Mouse (Mus musculus) lung, embryonic 15.5 days (tissue): ENCODE measurements at regions not wholly inside any gene's neighbourhood (a gene's known extent, or its start where the extent isn't known, plus 50 kb on each side); places are given as distances from the start of the nearest gene placed in this dataset.
"Not testable (repeated sequence)": the region's sequence is repeated elsewhere in the genome, so short reads cannot be mapped to it uniquely, and the experiment has no call there.

ENCODE experiments used
- ATAC-seq: fragments of 200-750 bp; cut with Nextera tagmentation; 2 replicates; pipeline ENCODE4 v1.8.0; 2017; ENCODE audit warnings: moderate number of reproducible peaks, borderline replicate concordance; ENCODE audit not compliant: low FRiP score, low TSS enrichment; ENCODE audit errors: extremely low read depth
- H3K27ac ChIP-seq: fragments of 300-500 bp; sonication (generic); 2 replicates; pipeline ENCODE4 v1.5.1; 2015; ENCODE audit warnings: moderate library complexity, mild to moderate bottlenecking, inconsistent platforms
- H3K27me3 ChIP-seq: fragments of 300-500 bp; sonication (generic); 2 replicates; pipeline ENCODE4 v1.6.1; 2015; ENCODE audit warnings: inconsistent platforms
- H3K36me3 ChIP-seq: fragments of 300-500 bp; sonication (generic); 2 replicates; pipeline ENCODE4 v1.6.1; 2015; ENCODE audit warnings: inconsistent platforms
- H3K4me1 ChIP-seq: fragments of 300-500 bp; sonication (generic); 2 replicates; pipeline ENCODE4 v1.6.1; 2015; ENCODE audit warnings: inconsistent platforms
- H3K4me2 ChIP-seq: fragments of 300-500 bp; sonication (generic); 2 replicates; pipeline ENCODE4 v1.6.1; 2015; ENCODE audit warnings: inconsistent platforms, mild to moderate bottlenecking, moderate library complexity
- H3K4me3 ChIP-seq: fragments of 300-500 bp; sonication (generic); 2 replicates; pipeline ENCODE4 v1.5.1; 2015; ENCODE audit warnings: mild to moderate bottlenecking, inconsistent platforms
- H3K9ac ChIP-seq: fragments of 300-500 bp; sonication (generic); 2 replicates; pipeline ENCODE4 v1.6.1; 2015; ENCODE audit warnings: inconsistent platforms
- H3K9me3 ChIP-seq: fragments of 300-500 bp; sonication (generic); 2 replicates; pipeline ENCODE4 v1.6.1; 2016; ENCODE audit warnings: inconsistent platforms
- WGBS: fragments of 180-500 bp; shearing (Covaris S2); methylation state at CpG from one replicate; pipeline ENCODE4 v1.1.7; 2015; 5-methylcytosine and 5-hydroxymethylcytosine counted together

GRCm38 (mm10) chr1:41909799-41910198 is 785.8 kb upstream of the Pou3f3 start:
- 78% methylated on average over 5 of the region's 5 CpGs for WGBS
- ATAC-seq: no peak
- H3K4me2 ChIP-seq: no peak overlapping the region
- H3K9me3 ChIP-seq: no peaks in the 10 kb centered on the region
- no peaks in the 10 kb centered on the region for H3K27me3 ChIP-seq
- no peak overlapping the region for H3K27ac ChIP-seq
- no peak overlapping the region for H3K4me3 ChIP-seq
- H3K4me1 ChIP-seq: no peaks in the 10 kb centered on the region
- H3K9ac ChIP-seq: no peak overlapping the region
- H3K36me3 ChIP-seq: no peaks in the 10 kb centered on the region

- H3K9me3 ChIP-seq: no peaks in the 10 kb centered on the region
- no peak overlapping the region for H3K27ac ChIP-seq
- H3K36me3 ChIP-seq: no peaks in the 10 kb centered on the region
- H3K4me2 ChIP-seq: no peak overlapping the region
- WGBS: 28% methylated on average over 4 of the region's 4 CpGs
- H3K4me1 ChIP-seq: 0 out of 2 replicates have a peak, but pooled peaks cover 6% of the 10 kb centered on the region
- no peak overlapping the region for H3K4me3 ChIP-seq
- no peaks in the 10 kb centered on the region for H3K27me3 ChIP-seq
- H3K9ac ChIP-seq: no peak overlapping the region
- ATAC-seq: peak; percentile 46; the same call in 1 of the 2 replicates
Observed at GRCm38 (mm10) chr1:41916730-41917347, 778.7 kb upstream of the Pou3f3 start.

GRCm38 (mm10) chr1:41917807-41918206 is 777.8 kb upstream of the Pou3f3 start:
- ATAC-seq, H3K4me1 ChIP-seq, H3K9ac ChIP-seq, H3K9me3 ChIP-seq, H3K27me3 ChIP-seq, H3K4me2 ChIP-seq, H3K27ac ChIP-seq, H3K36me3 ChIP-seq, H3K4me3 ChIP-seq: not testable (repeated sequence)
- WGBS: 74% methylated on average over 5 of the region's 5 CpGs

GRCm38 (mm10) chr1:41918394-41919262 is 776.9 kb upstream of the Pou3f3 start:
- ATAC-seq: no peak
- Histone ChIP-seq H3K9me3 (no peaks in the 10 kb centered on the region), H3K9ac (no peak overlapping the region), H3K4me2 (no peak overlapping the region), H3K4me1 (0 out of 2 replicates have a peak, but pooled peaks cover 6% of the 10 kb centered on the region), H3K27ac (no peak overlapping the region), H3K4me3 (no peak overlapping the region), H3K36me3 (no peaks in the 10 kb centered on the region), H3K27me3 (no peaks in the 10 kb centered on the region)
- WGBS: 39% methylated on average over 11 of the region's 11 CpGs

GRCm38 (mm10) chr1:41933777-41934176 is 761.8 kb upstream of the Pou3f3 start:
- Histone ChIP-seq H3K9me3 (no peaks in the 10 kb centered on the region), H3K27ac (no peak overlapping the region), H3K27me3 (no peaks in the 10 kb centered on the region), H3K4me1 (no peaks in the 10 kb centered on the region), H3K36me3 (no peaks in the 10 kb centered on the region), H3K9ac (no peak overlapping the region), H3K4me2 (no peak overlapping the region), H3K4me3 (no peak overlapping the region)
- no peak for ATAC-seq
- 14% methylated on average over 1 of the region's 1 CpGs for whole genome bisulfite sequencing

GRCm38 (mm10) chr1:41935912-41936478 is 759.6 kb upstream of the Pou3f3 start:
- Histone ChIP-seq H3K4me2 (no peak overlapping the region), H3K27me3 (no peaks in the 10 kb centered on the region), H3K9ac (no peak overlapping the region), H3K9me3 (no peaks in the 10 kb centered on the region), H3K4me3 (no peak overlapping the region), H3K36me3 (no peaks in the 10 kb centered on the region), H3K4me1 (no peaks in the 10 kb centered on the region), H3K27ac (no peak overlapping the region)
- ATAC-seq: no peak
- WGBS: 87% methylated on average over 7 of the region's 7 CpGs

GRCm38 (mm10) chr1:41960982-41961381 is 734.6 kb upstream of the Pou3f3 start:
- Histone ChIP-seq H3K27me3 (no peaks in the 10 kb centered on the region), H3K4me2 (no peak overlapping the region), H3K9ac (no peak overlapping the region), H3K4me1 (no peaks in the 10 kb centered on the region), H3K4me3 (no peak overlapping the region), H3K27ac (no peak overlapping the region), H3K36me3 (no peaks in the 10 kb centered on the region), H3K9me3 (no peaks in the 10 kb centered on the region)
- 51% methylated on average over 2 of the region's 2 CpGs for WGBS
- no peak for ATAC-seq

- Histone ChIP-seq H3K27ac (no peak overlapping the region), H3K9ac (no peak overlapping the region), H3K36me3 (no peaks in the 10 kb centered on the region), H3K27me3 (no peaks in the 10 kb centered on the region), H3K4me3 (no peak overlapping the region), H3K9me3 (no peaks in the 10 kb centered on the region), H3K4me1 (no peaks in the 10 kb centered on the region), H3K4me2 (no peak overlapping the region)
- ATAC-seq: no peak
- 82% methylated on average over 5 of the region's 5 CpGs for WGBS
Observed at GRCm38 (mm10) chr1:41981545-41981944, 714.0 kb upstream of the Pou3f3 start.

GRCm38 (mm10) chr1:42006235-42006634 is 689.3 kb upstream of the Pou3f3 start:
- Histone ChIP-seq H3K36me3 (no peaks in the 10 kb centered on the region), H3K9ac (no peak overlapping the region), H3K9me3 (no peaks in the 10 kb centered on the region), H3K4me3 (no peak overlapping the region), H3K4me2 (no peak overlapping the region), H3K27ac (no peak overlapping the region), H3K4me1 (no peaks in the 10 kb centered on the region), H3K27me3 (no peaks in the 10 kb centered on the region)
- ATAC-seq: no peak
- WGBS: 69% methylated on average over 6 of the region's 6 CpGs

- Histone ChIP-seq H3K4me1 (no peaks in the 10 kb centered on the region), H3K4me3 (no peak overlapping the region), H3K4me2 (no peak overlapping the region), H3K27ac (no peak overlapping the region), H3K9ac (no peak overlapping the region), H3K9me3 (no peaks in the 10 kb centered on the region), H3K36me3 (no peaks in the 10 kb centered on the region), H3K27me3 (no peaks in the 10 kb centered on the region)
- WGBS: 94% methylated on average over 3 of the region's 3 CpGs
- ATAC-seq: no peak
Observed at GRCm38 (mm10) chr1:42008046-42008445, 687.5 kb upstream of the Pou3f3 start.

GRCm38 (mm10) chr1:42012911-42013310 is 682.7 kb upstream of the Pou3f3 start:
- Histone ChIP-seq H3K27ac (no peak overlapping the region), H3K4me2 (no peak overlapping the region), H3K27me3 (no peaks in the 10 kb centered on the region), H3K36me3 (no peaks in the 10 kb centered on the region), H3K4me3 (no peak overlapping the region), H3K9ac (no peak overlapping the region), H3K9me3 (no peaks in the 10 kb centered on the region), H3K4me1 (no peaks in the 10 kb centered on the region)
- WGBS: 91% methylated on average over 3 of the region's 3 CpGs
- ATAC-seq: no peak

GRCm38 (mm10) chr1:42018966-42019365 is 676.6 kb upstream of the Pou3f3 start:
- no peaks in the 10 kb centered on the region for H3K27me3 ChIP-seq
- no peak overlapping the region for H3K4me2 ChIP-seq
- ATAC-seq: no peak
- H3K36me3 ChIP-seq: no peaks in the 10 kb centered on the region
- no peak overlapping the region for H3K9ac ChIP-seq
- H3K4me1 ChIP-seq: no peaks in the 10 kb centered on the region
- 58% methylated on average over 2 of the region's 2 CpGs for WGBS
- no peak overlapping the region for H3K4me3 ChIP-seq
- H3K9me3 ChIP-seq: no peaks in the 10 kb centered on the region
- H3K27ac ChIP-seq: no peak overlapping the region
